ENCODE assay signal across 1 mouse cellular context in the genomic region with DNA sequence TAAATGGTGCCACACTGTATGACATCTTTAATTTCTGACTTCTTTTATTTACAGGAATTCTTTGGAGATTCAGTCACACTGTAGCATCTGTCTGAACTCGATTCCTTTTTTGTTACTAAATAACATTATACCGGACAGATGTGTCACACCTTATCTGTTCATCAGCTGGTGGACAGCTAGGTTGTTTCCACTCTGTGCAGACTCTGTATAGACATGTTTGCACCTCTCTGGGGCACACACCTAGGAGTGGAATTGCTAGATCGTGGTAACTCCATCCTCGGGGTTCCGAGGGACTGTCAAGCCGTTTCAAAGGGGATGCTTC.
TF ChIP-seq lines count a peak whose summit lies in the region.

No protein-coding gene starts in this region.

TF ChIP-seq in MEL, 35 proteins besides CTCF, POLR2A, EP300 and RAD21:
- TF ChIP-seq USF2 (IDR thresholded peaks at IDR 0.05; ENCODE audit: borderline replicate concordance in 1 of 2, insufficient read depth in 1 of 2, low read depth in 1 of 2, low read length in 2 of 2) = no peak
- TF ChIP-seq SIN3A (IDR thresholded peaks at IDR 0.05; ENCODE audit: low read length) = peak; percentile 57; the same call in 1 of the 2 replicates
- 0 out of 2 replicates have a peak, but pooled peaks have one; percentile 38 for TF ChIP-seq CHD1 (IDR thresholded peaks at IDR 0.05; ENCODE audit: low read depth, low read length)
- TF ChIP-seq MAFK (IDR thresholded peaks at IDR 0.05; ENCODE audit: borderline replicate concordance, low read depth, low read length) = no peak
- TF ChIP-seq GATA1 (IDR thresholded peaks at IDR 0.05; ENCODE audit: low read depth, low read length) = peak; percentile 68
- TF ChIP-seq MYB (IDR thresholded peaks at IDR 0.05; ENCODE audit: low read depth, low read length) = 0 out of 2 replicates have a peak, but pooled peaks have one; percentile 35
- TF ChIP-seq ZC3H11A (IDR thresholded peaks at IDR 0.05; ENCODE audit: low read depth, low read length) = no peak
TF ChIP-seq in MEL: peak in this region for 4.
